Mouse (Mus musculus) heart, adult 10 weeks (tissue): Measurements from ENCODE around the gene Msmp. TPM values are rescaled to one million over a fixed set of nuclear protein-coding genes. Genes with fewer than 3 reads are reported as not detected.

ENCODE experiments used
- polyA plus RNA-seq: library from polyadenylated mRNA; stranded (reverse); fragments of 350-450 nt; fragmentation: Illumina TruSeq; extraction: RNeasy Lipid Tissue Mini Kit (QIAGEN cat#74804); gene quantifications from one replicate; pipeline ENCODE4 v1.2.3, GENCODE M21; 2014; ENCODE audit warnings: low read depth, low replicate concordance

Gene Msmp
- polyA plus RNA-seq: not detected

GRCm38 (mm10) chr4:43584444-43585416 lies at the start of gene Msmp:
TSS of gene Msmp (minus strand) at chr4:43584494.

DNA sequence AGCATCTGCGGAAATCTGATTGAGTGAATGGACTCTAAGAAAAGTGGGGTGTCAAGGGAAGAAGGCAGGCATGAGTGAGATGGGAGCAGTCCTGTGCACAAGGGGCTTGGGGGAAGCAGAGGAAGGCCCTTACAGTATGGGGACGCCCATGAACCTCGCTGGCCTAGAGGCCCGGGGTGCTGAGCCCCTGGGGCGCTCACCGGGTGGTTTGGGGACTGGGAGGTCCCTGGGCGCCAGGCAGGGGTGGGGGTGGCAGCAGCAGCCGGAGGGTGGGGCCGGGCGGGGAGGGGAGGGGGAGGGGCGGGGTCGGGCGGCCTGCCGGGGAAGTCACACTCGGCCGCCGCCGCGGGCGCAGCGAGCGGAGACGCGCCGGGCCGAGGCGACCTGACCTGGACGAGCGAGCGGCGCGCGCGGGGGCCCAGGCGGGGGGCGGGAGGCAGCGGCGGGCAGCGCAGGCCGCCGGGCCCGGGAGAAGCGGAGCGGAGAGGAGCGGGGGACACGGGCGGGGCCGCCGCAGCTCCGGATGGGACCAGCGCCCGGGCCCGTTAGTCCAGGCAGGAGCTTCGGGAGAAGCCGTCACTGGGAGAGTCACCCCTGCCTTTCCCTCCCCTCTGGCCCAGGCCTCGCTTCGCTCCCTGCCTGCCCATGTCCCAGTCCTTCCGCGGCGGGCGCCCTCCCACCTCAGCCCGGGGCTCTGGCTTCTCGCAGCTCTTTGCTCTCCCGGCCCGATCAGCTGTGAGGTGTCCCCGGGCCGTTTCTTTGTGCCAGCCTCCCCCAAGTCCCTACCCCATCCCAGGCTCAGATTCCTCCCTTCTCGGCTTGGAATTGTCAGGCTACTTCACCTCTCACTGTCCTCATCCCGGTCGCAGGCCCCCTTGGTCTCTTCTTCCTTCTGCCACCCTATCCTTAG lies 47.0 kb upstream of the Msmp start, which contains the start of gene Npr2:
TSS of gene Npr2 (plus strand) at position 890 of the 910 bp plus-strand sequence.

GRCm38 (mm10) chr4:43578376-43579204 lies 5.7 kb downstream of the Msmp start, which contains the start of the genes Rgp1 and Gba2:
TSS of gene Rgp1 (plus strand) at chr4:43578715.
TSS of gene Gba2 (minus strand) at chr4:43578873.

DNA sequence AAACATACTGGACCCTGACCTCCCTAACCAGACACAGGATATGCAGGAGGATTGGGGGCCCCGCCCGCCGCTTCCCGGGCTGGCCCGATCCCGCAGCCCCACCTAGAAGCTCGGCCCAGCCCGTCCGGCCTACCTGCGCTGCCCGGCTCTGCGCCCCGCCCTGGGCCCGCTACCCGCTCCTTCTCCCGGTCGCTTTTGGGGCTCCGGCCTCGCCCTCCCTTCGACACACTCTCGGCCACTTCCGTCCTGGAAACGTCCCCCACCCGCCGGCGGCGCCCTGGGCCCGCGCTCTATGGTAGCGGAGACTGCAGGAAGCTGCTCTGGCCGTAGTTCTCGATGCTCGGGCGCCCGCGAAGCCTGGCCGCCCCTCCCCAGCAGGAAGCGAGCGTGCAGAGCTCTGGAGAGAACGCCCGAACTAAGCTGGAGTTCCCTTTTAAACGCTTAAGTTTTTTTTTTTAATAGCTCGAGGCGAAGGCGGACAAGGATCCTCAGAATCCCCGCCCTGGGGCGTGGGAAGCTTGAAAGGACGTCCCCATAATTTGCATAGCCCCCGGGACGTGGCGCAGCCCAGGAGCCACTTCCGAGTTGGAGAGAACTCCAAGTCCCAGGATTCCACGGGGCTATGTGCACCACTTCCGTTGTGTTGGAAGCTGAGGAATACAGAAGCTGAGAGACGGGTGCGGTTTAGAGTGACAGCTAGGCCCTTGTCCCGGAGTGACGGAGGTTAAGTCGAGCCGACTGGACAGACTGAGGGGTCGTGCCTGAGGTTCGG lies 22.1 kb downstream of the Msmp start, which contains the start of the genes Creb3 and Tln1:
TSS of gene Creb3 (plus strand) at position 336 of the 772 bp plus-strand sequence.
TSS of gene Tln1 (minus strand) at position 695 of the 772 bp plus-strand sequence.

Other genes with a start within 250 kb of the Msmp start
- 28.7 TPM for gene Rusc2, start 202.5 kb downstream of the Msmp start, polyA plus RNA-seq
- gene Fam166b, start 155.4 kb downstream of the Msmp start, polyA plus RNA-seq: not detected
- gene Tesk1, start 142.6 kb downstream of the Msmp start, polyA plus RNA-seq: 33.9 TPM
- 2.3 TPM for gene Cd72, start 129.9 kb downstream of the Msmp start, polyA plus RNA-seq
- gene Sit1, start 100.8 kb downstream of the Msmp start, polyA plus RNA-seq: not detected
- gene Ccdc107, start 91.6 kb downstream of the Msmp start, polyA plus RNA-seq: 48.0 TPM
- 1.3 TPM for gene Arhgef39, start 84.8 kb downstream of the Msmp start, polyA plus RNA-seq
- 0.92 TPM for gene Car9, start 77.5 kb downstream of the Msmp start, polyA plus RNA-seq
- 82.5 TPM for gene Tpm2, start 60.7 kb downstream of the Msmp start, polyA plus RNA-seq
- 32.4 TPM for gene Creb3, start 22.2 kb downstream of the Msmp start, polyA plus RNA-seq
- 51.7 TPM for gene Tln1, start 21.8 kb downstream of the Msmp start, polyA plus RNA-seq
- gene Rgp1, start 5.8 kb downstream of the Msmp start, polyA plus RNA-seq: 28.1 TPM
- gene Gba2, start 5.6 kb downstream of the Msmp start, polyA plus RNA-seq: 17.7 TPM
- 50.9 TPM for gene Npr2, start 47.4 kb upstream of the Msmp start, polyA plus RNA-seq
- gene Spag8, start 69.1 kb upstream of the Msmp start, polyA plus RNA-seq: not detected
- gene Hint2, start 72.0 kb upstream of the Msmp start, polyA plus RNA-seq: 196 TPM
- 18.3 TPM for gene Tmem8b, start 84.5 kb upstream of the Msmp start, polyA plus RNA-seq
- gene Fam221b, start 84.7 kb upstream of the Msmp start, polyA plus RNA-seq: 0.42 TPM
- gene Olfr70, start 116.3 kb upstream of the Msmp start, polyA plus RNA-seq: not detected
- not detected for gene Olfr71, start 125.8 kb upstream of the Msmp start, polyA plus RNA-seq
- 6.5 TPM for gene Hrct1, start 142.7 kb upstream of the Msmp start, polyA plus RNA-seq
- gene Spaar, start 145.5 kb upstream of the Msmp start, polyA plus RNA-seq: 5.6 TPM
- gene Olfr159, start 186.5 kb upstream of the Msmp start, polyA plus RNA-seq: not detected
- not detected for gene Olfr156, start 239.4 kb upstream of the Msmp start, polyA plus RNA-seq